Mouse (Mus musculus): ENCODE measurements around the gene Syngr3.
"Not testable (repeated sequence)": the region's sequence is repeated elsewhere in the genome, so short reads cannot be mapped to it uniquely, and the experiment has no call there.

Syngr3 gene

GRCm38 (mm10) chr17:24719494-24720222 is 29.9 kb upstream of the Syngr3 start:
- DNase-seq: peak; percentile 96 to 97

- not testable (repeated sequence) for DNase-seq
Observed at GRCm38 (mm10) chr17:24718938-24719337, 29.2 kb upstream of the Syngr3 start.

- DNase-seq: no peak
Observed at GRCm38 (mm10) chr17:24717943-24718342, 28.2 kb upstream of the Syngr3 start, which contains the start of the genes Rnf151 and Rps2. TSS of gene Rnf151 (minus strand) at chr17:24718063. TSS of gene Rps2 (plus strand) at chr17:24718116.

GRCm38 (mm10) chr17:24716166-24716682 is 26.5 kb upstream of the Syngr3 start:
- DNase-seq: no peak

- no peak for DNase-seq
Observed at GRCm38 (mm10) chr17:24715556-24715955, 25.8 kb upstream of the Syngr3 start.

GRCm38 (mm10) chr17:24708646-24709045 is 18.9 kb upstream of the Syngr3 start:
- DNase-seq: no peak

GRCm38 (mm10) chr17:24707801-24708425 is 18.2 kb upstream of the Syngr3 start:
- DNase-seq: no peak

- DNase-seq: peak; percentile 77 to 84
Observed at GRCm38 (mm10) chr17:24706982-24707800, 17.4 kb upstream of the Syngr3 start, which contains the start of gene Tbl3. TSS of gene Tbl3 (minus strand) at chr17:24707660.

- no peak for DNase-seq
Observed at GRCm38 (mm10) chr17:24705821-24706220, 16.1 kb upstream of the Syngr3 start.

- no peak for DNase-seq
Observed at GRCm38 (mm10) chr17:24701251-24701650, 11.5 kb upstream of the Syngr3 start.

- DNase-seq: peak in 1 of 2 experiments; percentile 3
Observed at GRCm38 (mm10) chr17:24699473-24699872, 9.7 kb upstream of the Syngr3 start.

GRCm38 (mm10) chr17:24698715-24699114 is 9.0 kb upstream of the Syngr3 start:
- DNase-seq: peak in 1 of 2 experiments; percentile 2

- DNase-seq: peak in 1 of 2 experiments; percentile 23
Observed at GRCm38 (mm10) chr17:24697985-24698384, 8.2 kb upstream of the Syngr3 start.

- peak; percentile 75 to 77 for DNase-seq
Observed at GRCm38 (mm10) chr17:24696011-24696697, 6.4 kb upstream of the Syngr3 start, which contains the start of the genes Gfer and Noxo1. TSS of gene Gfer (minus strand) at chr17:24696156. TSS of gene Noxo1 (plus strand) at chr17:24696234.

GRCm38 (mm10) chr17:24695326-24696010 is 5.7 kb upstream of the Syngr3 start:
- no peak for DNase-seq

GRCm38 (mm10) chr17:24692385-24692784 is 2.6 kb upstream of the Syngr3 start:
- DNase-seq: no peak

- no peak for DNase-seq
Observed at GRCm38 (mm10) chr17:24687599-24687998, 2.2 kb downstream of the Syngr3 start.

GRCm38 (mm10) chr17:24687146-24687595 is 2.6 kb downstream of the Syngr3 start:
- DNase-seq: peak; percentile 41 to 64

- DNase-seq: peak in 1 of 2 experiments; percentile 31
Observed at GRCm38 (mm10) chr17:24686514-24686913, 3.2 kb downstream of the Syngr3 start.

GRCm38 (mm10) chr17:24677500-24678080 is 12.2 kb downstream of the Syngr3 start:
- peak in 1 of 2 experiments; percentile 4 for DNase-seq

GRCm38 (mm10) chr17:24676877-24677276 is 12.9 kb downstream of the Syngr3 start:
- DNase-seq: no peak

Measured in thymus, adult 18-20 months (tissue).